Mouse (Mus musculus) kidney, adult 8-10 months (tissue): ENCODE results near the gene Ggta1.
A peak's percentile ranks its signal among the peaks of the same experiment; 100 is the strongest.
"Not testable (repeated sequence)": the region's sequence is repeated elsewhere in the genome, so short reads cannot be mapped to it uniquely, and the experiment has no call there.

ENCODE experiments used
- DNase-seq, 2 experiments: peaks; one replicate each; pipeline ENCODE4 v3.0.0; 2022

Ggta1 gene

DNA sequence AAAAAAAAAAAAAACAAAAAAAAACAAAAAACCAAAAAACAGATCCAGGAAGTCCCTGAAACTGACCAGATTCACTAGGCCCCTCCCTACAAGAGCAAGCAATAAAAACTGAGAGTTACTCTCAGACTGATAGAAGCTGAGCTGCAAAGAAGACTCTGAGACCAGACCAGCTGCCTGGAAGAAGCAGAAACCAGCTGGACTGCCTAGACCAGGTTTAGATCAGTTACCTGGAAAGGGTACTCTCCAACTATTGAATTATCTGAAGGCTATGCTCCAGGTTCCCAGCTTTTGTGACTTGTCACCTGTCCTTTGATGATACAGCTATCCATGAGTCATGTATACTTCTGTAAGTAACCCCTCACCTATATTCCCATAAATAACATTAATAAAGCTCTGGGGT, 3.7 kb downstream of the Ggta1 start:
- DNase-seq, result no peak

DNA sequence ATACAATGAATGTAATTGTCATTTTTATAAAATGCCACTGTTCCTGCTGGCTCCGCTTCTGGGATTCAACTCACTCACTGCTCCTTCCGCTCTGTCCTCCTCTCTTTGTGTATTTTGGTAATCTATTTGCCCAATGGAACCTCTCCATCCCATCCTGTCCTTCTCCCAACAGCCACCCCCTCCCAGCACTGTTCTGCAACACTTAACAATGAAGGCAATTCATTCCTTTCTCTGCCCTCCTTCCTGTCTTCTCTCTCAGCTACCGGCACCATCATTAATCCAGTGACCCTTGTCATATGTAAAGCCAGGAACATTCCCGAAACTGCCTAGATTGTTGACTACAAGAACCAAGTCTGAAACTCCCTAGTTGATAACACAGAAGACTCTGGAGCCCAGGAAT, 4.6 kb downstream of the Ggta1 start:
- DNase-seq, result no peak

DNA sequence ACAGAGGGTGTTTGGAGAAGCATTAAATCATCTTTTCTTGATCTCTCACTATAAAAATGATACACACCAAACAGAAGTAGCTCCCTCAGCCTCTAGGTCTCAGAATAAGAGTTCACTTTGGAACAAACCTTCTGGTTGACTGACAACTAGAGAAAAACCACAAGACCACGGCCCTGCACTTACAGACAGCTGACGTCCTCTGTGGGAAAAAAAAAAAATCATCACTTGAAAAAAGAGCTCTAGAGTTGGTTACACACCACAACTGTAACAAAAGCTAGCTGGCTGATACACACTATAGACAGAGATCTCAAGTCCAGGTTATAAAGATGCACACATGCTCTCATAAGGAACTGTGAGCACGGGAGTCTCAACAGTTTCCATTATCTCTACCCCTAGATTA, 9.3 kb downstream of the Ggta1 start:
- DNase-seq, result no peak

DNA sequence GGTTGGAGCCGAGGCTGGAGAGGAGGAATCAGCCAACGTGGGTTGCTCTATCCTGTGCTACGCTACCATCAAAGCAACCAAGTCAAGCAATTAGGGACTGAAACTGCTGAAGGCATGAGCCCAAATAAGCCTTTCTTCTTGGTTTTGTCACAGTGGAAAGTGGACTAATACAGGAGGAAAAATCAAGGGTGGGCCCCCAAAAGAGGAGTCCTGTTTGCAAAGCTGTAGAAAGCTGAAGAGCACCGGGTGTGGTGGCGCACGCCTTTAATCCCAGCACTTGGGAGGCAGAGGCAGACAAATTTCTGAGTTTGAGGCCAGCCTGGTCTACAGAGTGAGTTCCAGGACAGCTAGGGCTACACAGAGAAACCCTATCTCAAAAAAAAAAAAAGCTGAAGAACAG, 10.3 kb downstream of the Ggta1 start:
- DNase-seq, result not testable (repeated sequence)

DNA sequence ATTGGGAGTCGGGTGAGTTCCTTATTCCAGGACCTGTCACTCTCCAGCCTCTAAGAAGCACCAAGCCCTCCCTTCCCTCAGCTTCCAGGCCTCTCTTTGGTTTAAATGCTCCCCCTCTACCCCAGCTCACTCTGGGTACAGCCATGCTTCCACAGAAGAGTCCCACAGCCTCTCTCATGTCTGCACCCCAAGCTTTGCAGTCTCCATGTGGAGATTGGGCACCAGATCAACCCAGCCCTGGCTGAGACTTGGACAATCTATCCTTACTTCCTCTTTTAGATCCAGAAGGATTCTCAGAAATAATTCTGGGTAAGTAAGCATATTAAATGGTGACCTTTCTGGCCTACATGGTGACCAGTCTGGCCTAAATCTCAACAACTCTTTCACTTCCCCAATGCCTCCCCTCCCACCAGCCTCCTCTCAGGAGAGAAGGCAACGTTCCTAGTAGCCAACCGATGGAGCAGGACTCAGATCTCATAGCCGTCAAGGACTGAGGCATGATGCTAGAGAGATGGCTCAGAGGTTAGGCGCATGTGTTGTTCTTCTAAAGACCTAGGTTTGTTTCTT, 11.5 kb downstream of the Ggta1 start:
- DNase-seq, result no peak

DNA sequence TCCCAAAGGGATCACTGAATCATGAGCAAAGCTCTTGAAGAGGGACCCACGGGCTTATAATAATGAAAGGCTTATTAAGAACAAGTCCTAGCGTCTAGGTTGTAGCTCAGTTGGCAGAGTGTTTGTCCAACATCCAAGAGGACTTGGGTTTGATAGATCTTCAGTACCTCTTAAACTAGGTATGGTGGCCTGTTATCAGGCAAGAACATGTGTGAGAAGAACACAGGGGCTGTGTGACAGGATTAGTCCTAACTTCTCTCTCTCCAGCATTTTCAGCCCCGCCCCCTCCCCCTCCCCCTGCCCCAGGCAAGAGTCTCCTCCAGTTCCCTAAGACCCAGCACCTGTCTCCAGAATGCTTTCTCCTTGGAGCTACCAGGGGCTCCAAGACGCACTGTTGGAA, 12.2 kb downstream of the Ggta1 start:
- DNase-seq, result no peak

DNA sequence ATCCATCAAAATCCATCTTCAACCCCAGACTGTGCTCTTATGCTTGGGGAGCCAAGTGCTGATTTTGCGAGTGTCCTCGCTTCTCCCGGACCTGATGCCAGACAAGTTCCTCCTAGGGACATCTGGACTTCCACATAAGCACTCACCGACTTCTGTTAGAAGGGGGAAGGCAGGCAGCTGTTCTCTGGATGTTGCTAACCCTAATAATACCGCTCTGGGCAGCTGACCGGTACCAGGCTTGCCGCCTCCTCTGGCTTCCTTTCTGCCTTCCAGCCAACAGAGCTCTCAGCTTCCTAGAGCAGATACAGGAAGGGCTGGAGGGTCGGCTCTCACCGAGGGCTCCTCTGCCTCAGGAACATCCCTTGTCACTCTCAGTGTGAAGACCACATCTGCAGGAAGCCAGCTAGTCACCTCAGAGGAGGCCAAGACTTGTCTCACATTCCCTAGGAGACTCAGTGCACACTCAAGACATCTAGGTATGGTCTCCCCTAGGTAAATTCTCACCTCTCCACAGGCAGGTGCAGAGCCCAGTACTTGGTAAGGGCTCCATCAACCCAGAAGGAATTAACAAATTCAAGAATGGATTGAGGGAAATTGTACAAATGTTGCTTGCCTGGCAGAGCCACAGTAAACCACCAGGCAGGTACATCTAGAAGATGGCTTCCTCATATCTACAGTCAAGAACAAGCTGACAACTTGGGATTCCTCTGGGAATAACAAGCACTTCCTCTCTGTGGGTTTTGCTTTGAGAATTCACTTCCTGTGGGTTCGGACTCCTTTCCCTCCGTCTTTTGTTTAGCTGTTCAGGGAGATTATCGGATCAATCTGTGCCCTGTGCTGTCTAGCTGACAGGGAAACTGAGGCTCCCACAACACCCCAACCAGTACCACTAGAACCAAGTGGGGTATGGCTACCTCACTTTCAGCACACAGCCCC, 13.1 kb downstream of the Ggta1 start:
- DNase-seq, result no peak

DNA sequence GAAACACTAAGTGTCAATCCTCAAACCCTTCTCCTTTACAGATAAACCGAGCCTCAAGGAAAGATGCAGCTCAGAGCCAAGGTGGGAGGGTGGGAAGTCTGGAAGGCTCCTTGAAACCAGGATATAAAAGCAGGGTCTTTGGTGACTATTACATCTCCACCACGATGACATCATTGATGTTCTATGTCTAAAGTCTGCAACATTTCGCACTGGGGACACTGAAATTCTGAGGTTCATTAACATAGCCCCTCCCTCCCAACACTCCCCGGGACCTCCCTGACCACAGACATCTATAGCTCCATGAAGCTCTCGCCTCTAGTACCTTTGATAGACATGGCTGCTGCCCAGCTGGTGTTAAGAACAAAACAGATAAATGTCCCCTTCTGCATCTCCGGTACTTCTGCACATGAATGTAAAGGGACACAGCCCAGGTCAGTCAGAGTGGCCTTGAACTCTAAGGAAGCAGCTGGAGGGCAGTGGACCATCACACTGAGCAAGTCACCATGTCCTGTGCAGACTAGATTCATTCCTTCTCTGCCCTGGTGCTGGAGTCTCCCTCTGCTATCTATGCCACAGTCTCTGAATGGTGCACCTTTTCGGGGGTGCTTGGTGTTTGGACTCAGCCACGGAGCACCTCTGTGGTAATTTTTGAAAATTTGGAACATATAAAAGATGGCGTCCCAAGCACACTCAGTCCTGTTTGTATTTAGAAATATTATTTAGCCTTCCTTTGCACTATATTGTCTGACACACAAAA, 13.9 kb downstream of the Ggta1 start:
- DNase-seq, result no peak

DNA sequence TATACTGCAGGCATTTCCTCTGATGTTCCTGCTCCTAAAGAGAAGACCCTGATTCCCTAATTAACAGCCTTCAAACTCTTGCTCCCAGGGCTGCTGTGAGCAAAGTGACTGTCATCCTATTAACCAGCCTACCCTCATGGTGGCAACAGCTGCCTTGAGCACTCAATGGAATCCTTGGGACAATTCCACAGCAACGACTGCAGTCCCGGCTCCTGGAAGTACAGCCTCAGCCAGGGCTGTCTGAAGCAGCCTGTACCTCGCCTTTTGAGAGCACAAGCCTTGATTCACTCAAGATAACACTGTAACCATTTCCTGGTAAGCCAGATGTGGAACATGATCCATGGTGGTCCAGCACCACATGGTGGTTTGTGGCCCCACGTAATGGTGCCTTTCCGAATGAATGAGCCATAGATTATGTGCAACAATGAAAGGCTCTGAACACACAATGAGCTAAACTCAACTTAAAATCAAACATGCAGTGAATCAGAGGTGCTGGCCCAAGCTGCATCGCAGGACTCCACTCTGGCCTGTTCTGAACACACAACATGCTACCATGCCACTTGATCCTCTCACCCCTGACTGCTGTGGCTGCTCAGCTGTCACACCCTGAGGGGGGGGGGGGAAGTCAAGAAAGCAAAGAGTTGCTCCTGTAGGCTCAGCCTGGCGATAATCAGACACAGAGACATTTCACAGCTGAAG, 14.7 kb downstream of the Ggta1 start:
- no peak for DNase-seq

DNA sequence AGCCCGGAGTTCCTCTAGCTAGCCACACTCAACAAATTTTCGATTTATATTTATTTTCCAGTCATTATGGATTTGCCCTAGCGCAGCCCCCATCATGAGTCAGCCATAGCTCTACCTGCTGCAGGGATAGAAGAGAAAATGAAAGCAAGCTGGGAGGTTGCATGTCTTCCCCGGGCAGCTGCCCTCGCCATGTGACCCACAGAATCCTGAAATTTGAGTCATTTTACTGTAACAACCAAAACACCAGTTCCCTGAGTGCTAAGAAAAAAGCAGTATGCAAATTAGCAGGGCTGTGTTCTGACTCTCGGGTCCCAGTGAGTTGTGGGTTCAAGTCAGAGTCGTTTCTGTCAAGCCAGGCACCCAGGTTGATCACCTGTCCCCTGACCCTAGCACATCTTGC, 15.6 kb downstream of the Ggta1 start:
- DNase-seq, result no peak

DNA sequence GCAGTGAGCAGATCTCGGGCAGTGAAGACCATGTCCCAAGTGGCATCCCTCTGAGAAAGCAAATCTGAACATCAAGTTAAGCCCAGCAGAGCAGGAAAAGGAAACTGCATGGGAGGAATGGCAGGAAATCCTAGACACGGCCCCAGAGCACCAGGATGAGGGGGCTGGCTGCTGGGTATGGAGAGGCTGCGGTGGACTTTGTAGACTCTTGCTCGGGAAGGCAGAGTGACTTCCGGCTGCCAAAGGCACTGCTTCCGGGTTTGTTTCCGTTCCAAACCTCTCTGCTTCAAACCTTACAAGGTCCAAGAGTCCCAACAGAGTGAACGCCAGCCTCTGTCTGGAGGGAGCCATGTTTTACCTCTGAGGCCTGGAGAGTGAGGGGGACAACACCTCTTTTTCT, 16.2 kb downstream of the Ggta1 start:
- peak; percentile 32 to 36 for DNase-seq

DNA sequence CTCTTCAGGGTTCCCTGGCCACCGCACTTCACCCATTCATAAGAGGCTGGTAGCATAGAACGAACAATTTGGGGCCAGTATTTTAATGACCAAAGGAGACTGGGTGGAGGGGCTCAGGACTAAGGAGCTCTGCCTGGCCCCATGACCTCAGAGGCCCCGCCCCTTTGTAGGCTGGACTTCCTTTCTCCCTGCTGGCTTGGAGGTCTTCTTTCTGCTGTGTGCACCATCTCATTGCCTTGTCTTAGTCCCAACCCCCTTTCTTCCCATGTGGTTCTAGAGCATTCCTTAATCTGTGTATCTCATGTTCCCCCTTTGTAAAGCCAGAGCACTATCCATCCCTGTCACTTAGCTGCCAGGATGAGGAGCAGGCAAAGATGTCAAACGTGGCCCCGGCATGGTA, 16.7 kb downstream of the Ggta1 start:
- DNase-seq, result no peak

DNA sequence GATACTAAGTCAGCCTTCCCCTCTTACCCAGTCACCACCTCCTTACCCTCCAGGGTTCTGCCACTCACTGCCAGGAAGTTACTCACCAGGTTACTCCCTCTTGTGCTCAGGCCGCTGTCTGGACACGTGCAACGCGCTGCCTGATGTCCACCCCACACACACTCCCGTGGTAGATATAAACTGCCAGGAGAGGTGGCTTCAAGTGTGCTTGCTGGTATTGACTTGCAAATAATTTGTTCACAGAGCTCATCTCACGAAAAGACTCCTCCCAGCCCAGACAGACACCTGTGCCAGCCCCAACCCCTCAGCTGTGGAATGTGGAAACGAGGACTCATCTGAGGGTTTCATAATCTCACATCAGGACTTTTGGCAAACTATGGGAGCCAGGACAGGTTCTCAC, 17.4 kb downstream of the Ggta1 start:
- DNase-seq, result no peak

DNA sequence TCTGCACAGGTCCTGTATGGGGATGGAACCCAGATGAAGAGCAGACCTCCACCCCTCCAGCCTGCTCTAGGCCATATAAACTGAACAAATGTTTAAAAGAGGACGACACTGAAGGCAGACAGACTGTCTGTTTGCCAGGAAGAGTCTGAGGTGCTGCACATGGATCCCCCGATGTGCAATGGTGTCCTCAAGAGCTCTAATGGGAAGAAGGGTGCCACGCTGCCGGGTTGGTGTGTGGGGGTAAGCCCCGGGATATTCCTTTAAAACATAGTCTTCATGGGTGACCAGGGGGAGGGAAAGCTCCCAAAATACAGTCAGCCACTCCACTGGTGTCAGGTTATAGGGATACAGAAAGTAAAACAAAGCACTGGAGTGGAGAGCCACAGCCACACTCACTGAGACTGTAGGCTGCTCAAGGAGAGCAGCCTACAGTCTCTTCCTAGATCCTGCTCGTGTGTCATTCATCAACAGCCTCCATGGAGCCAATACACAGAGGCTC, 18.2 kb downstream of the Ggta1 start:
- DNase-seq, result no peak

DNA sequence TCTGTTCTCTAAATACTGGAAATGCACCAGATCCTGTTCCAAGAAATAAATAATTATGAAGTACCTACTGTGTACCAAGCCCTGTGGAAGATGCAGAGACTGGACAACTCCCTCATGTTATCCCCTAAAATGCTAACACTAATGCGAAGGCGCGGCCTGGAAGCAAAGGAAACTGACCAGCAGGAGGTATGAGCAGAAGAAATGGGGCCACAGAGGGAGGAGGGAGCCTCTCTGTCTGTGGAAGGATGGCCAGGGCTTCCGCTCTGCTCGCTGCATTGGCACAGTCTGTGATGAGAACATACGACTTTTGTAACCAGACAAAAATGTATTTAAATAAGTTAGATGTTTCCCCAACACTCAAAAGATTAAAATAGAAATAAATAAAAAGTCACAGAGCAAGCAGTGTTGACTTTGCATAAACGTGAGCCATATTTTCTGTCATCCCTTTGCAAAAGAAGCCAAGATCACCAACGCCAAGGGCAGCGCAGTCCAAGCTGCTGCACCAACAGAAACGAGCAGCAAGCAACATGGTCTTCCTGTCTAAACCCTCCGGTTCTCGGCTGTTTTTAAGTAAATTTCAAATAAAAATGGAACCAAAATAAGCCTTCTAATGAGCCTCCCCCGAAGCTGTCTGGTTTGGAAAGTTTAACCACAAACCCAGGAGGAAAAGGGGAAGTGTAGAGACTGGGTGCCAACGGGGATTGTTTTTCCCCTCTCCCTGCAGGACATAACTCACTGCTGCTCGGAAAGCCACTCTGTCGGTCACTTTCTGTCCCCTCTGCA, 18.9 kb downstream of the Ggta1 start:
- no peak for DNase-seq

DNA sequence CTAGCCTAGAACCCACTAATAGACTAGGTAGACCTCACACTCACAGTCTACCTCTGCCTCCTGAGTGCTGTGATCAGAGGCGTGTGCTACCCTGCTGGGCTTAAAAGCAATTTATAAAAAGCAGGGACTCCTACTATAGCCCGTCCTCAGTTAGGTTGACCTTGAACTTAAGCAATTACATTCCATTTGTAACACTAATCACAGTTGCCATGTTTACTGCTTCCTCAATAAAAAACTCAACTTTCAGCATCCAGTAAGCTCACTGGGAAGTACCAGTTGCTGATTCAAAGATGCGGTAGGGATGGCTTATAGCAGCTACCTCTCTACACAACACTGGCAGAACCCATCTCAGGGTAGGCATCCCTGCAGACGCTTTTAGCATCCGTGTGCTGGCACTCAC, 19.7 kb downstream of the Ggta1 start:
- DNase-seq, result no peak

DNA sequence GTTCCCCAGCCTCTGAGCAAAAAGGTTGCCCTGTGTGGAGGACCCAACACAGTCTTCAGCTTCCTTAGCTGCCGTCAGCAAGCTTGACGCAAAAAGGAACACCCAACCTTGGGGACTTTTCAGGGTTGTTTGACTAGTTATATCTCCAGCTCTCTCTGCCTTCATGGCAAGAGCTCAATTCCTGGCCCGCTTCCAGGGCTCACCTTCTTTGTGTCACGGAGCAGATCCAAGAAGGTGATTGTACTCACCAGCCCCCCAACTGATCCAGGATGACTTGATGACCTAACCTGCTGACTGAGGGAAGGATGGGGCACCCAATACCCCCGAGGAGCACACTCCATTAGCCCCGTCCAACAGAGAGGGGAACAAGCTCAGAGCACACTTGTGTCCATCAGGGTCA, 21.0 kb downstream of the Ggta1 start:
- no peak for DNase-seq

DNA sequence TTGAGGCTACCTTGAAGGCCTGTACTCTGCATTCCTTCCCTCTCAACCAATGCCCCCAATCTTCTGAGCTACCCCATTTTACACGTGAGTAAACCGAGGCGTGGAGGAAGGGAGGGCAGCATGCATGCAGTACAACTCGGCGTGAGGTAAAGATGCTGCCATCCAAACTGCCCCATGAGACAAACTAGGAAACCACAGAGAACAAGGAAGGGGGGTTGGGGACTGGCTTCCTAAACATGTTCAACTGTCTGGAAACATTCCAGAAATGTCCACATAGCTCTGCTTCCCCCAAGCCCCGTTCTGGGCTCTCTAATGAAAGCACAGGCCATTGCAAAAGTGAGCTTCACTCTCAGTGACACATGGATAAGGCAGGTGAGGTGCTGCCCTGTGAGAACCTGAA, 21.6 kb downstream of the Ggta1 start:
- no peak for DNase-seq

DNA sequence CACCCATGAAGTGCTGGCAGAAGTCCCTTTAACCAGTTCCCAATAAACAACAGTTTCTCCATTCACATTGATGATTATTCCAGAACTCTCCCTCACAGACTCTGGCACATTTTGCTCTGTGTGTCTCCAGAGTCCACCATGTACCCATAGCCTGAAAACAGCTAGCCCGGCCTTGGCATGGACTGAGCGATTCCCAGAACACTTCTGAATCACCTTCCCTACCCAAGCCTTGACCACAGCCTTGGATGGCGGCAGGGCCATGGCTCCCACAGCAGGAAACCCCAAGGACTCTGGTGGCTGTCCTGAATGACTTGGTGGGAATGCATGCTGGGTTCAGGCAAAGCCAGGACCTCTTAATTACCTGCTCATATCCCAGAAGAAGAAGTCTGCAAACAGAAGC, 22.6 kb downstream of the Ggta1 start:
- DNase-seq, result no peak

DNA sequence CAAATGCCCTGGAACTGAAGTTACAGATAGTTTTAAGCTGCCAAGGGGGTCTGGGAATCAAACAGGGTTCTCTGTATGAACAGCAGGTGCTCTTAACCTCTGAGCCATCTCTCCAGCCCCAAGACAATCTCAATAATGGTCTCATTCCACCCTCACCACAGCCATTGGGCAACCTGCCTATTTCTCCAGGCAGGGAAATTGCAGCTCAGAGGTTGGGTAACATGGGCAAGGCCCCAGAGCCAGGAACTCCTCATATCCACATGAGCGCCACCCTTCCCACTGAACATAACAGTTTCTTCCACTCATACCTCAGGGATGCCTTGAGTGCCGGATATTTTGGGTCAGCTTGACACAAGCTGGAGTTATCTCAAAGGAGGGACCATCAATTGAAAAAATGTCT, 25.2 kb downstream of the Ggta1 start:
- no peak for DNase-seq

DNA sequence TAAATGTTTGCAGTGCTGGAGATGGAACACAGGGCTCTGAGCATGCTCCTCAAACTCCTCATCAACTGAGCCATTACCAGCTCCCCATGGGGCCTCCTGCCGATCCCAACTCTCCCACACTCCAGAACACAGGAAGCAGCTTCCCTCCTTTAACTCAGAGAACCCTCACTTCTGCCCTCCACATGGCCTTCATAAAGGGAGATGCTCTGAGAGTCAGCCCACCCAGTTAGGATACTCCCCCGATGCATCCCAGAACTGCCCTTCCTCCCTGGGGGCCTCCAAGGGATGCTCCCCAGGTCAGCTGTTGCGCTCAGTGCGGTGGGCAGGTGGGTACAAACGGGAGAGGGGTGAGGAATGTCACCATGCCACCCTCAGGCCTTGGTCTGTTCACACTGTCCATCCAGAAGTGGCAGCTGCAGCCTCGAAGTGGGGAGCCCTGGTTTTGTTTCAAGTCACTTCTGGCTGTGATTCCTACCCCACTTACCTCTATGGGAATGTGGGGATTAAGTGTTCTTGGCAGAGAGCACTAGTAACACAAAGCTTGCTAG, 28.4 kb downstream of the Ggta1 start:
- no peak for DNase-seq

DNA sequence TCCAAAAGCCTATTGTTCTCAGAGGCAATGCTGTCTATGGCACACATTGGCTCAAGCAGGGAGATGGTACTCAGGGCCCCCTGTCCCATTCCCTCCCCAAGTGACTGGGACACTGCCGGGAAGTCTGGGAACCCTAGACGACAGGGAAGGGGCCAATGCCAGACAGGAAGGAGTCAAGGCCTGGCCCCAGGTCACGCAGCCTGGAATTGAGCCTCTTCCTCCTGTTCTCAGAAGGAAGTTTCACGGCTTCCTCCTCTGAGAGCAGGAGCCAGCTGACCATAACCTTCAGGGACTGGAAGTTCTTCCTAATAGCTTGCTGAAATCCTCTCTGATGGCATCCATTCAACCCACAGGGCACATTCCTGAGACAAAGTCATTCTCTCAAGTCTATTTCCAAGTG, 29.6 kb downstream of the Ggta1 start:
- peak; percentile 26 to 35 for DNase-seq
